Mouse (Mus musculus): Measurements from ENCODE around the gene Rab11fip4. TPM values are rescaled to one million over a fixed set of nuclear protein-coding genes. Genes with fewer than 3 reads are reported as not detected.

Rab11fip4 gene
- polyA plus RNA-seq, 1 experiment from 2014 or later: 7.7 TPM

- Histone ChIP-seq H3K36me3 (peaks cover 17% of the 10 kb centered on the region), H3K4me3 (peak overlapping the region; percentile 84), H3K4me1 (peaks cover 33% of the 10 kb centered on the region), H3K4me2 (peak overlapping the region; percentile 65), H3K9ac (peak overlapping the region; percentile 94), H3K27me3 (no peaks in the 10 kb centered on the region), H3K9me3 (no peaks in the 10 kb centered on the region), H3K27ac (peak overlapping the region; percentile 97)
- WGBS: under 1% methylated on average over 27 of the region's 27 CpGs
- ATAC-seq (ENCODE audit: insufficient number of reproducible peaks, insufficient read depth, low FRiP score, low TSS enrichment, low read depth): peak; percentile 41
Observed at GRCm38 (mm10) chr11:79703885-79704291, 112.9 kb downstream of the Rab11fip4 start.

DNA sequence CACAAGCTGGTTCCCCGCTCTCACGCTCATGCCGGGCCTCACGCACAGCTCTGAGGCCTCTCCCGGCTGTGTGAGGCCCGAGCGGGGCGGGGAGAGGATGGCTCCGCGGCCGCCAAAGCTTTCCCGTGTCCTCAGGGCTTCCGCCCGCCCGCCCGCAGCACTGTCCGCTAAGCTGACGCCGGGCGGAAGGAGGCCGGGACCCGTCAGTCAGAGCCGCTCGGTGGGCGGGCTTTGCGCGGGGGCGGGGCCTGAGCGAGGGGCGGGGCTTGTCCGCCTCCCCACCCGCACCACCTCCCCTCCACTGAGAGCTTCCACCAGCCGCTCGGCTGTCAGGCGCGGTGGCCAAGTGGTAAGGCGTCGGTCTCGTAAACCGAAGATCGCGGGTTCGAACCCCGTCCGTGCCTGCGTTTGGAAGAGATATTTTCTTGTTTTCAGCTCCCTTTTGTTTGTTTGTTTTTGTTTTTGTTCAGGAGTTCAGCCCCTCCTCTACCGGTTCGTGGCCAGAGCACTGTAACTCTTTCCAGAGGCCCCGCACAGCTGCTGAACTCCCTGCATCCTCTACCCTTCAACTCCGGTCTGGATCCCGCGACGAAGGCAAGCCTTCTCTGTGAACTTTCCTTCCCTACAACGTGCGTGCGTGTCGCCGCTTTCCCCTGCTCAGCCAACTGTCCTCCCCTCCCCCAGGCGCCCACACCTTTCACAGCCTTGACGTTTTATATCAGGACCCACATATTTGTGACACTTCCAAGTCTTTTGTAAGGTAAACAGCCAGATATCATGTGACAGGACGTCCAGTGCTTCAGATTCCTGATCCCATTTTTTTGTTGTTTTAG, 113.5 kb downstream of the Rab11fip4 start:
- WGBS: under 1% methylated on average over 56 of the region's 61 CpGs
- Histone ChIP-seq H3K27me3 (peaks cover 6% of the 10 kb centered on the region), H3K9me3 (no peaks in the 10 kb centered on the region), H3K27ac (peak overlapping the region; percentile 97), H3K4me3 (peak overlapping the region; percentile 84), H3K4me2 (peak overlapping the region; percentile 65), H3K9ac (peak overlapping the region; percentile 94), H3K36me3 (peaks cover 17% of the 10 kb centered on the region), H3K4me1 (peaks cover 33% of the 10 kb centered on the region)
- peak; percentile 90 for ATAC-seq (ENCODE audit: insufficient number of reproducible peaks, insufficient read depth, low FRiP score, low TSS enrichment, low read depth)

DNA sequence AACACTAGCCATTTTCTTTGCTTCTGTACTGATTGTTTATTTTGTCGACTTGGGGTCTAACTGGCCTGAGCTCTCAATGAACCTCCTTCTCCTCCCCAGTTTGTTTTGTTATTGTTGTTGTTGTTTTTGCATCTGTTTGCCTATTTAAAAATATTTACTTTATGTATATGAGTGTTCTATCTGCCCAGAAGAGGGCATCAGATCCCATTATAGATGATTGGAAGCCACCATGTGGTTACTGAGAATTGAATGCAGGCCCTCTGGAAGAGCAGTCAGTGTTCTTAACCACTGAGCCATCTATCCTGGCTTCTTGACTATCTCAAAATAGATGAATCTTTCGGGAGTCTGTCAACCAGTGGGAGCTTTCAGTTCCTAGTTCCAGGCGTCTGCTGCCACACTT, 116.1 kb downstream of the Rab11fip4 start:
- H3K4me1 ChIP-seq: peaks cover 41% of the 10 kb centered on the region
- no peak for ATAC-seq (ENCODE audit: insufficient number of reproducible peaks, insufficient read depth, low FRiP score, low TSS enrichment, low read depth)
- H3K36me3 ChIP-seq: no peaks in the 10 kb centered on the region
- H3K4me3 ChIP-seq: no peak overlapping the region
- H3K27me3 ChIP-seq: peaks cover 22% of the 10 kb centered on the region
- 81% methylated on average over 3 of the region's 3 CpGs for WGBS
- no peaks in the 10 kb centered on the region for H3K9me3 ChIP-seq
- no peak overlapping the region for H3K27ac ChIP-seq
- no peak overlapping the region for H3K4me2 ChIP-seq
- no peak overlapping the region for H3K9ac ChIP-seq

GRCm38 (mm10) chr11:79710868-79711765, 120.1 kb downstream of the Rab11fip4 start:
- no peaks in the 10 kb centered on the region for H3K36me3 ChIP-seq
- H3K27me3 ChIP-seq: peaks cover 40% of the 10 kb centered on the region
- H3K4me2 ChIP-seq: peak overlapping the region; percentile 94
- H3K27ac ChIP-seq: peak overlapping the region; percentile 60; the same call in 1 of the 2 replicates
- H3K9ac ChIP-seq: peak overlapping the region; percentile 81
- no peaks in the 10 kb centered on the region for H3K9me3 ChIP-seq
- peaks cover 35% of the 10 kb centered on the region for H3K4me1 ChIP-seq
- peak overlapping the region; percentile 73 for H3K4me3 ChIP-seq
- WGBS: under 1% methylated on average over 105 of the region's 106 CpGs
- ATAC-seq (ENCODE audit: insufficient number of reproducible peaks, insufficient read depth, low FRiP score, low TSS enrichment, low read depth): peak; percentile 67

GRCm38 (mm10) chr11:79711766-79712369, 120.9 kb downstream of the Rab11fip4 start:
- H3K9me3 ChIP-seq: no peaks in the 10 kb centered on the region
- H3K27me3 ChIP-seq: peaks cover 40% of the 10 kb centered on the region
- WGBS: 2% methylated on average over 46 of the region's 46 CpGs
- H3K27ac ChIP-seq: 0 out of 2 replicates have a peak overlapping the region, but pooled peaks have one; percentile 60
- H3K4me2 ChIP-seq: peak overlapping the region; percentile 94
- H3K4me3 ChIP-seq: peak overlapping the region; percentile 73
- no peaks in the 10 kb centered on the region for H3K36me3 ChIP-seq
- peak overlapping the region; percentile 81 for H3K9ac ChIP-seq
- peaks cover 43% of the 10 kb centered on the region for H3K4me1 ChIP-seq
- ATAC-seq (ENCODE audit: insufficient number of reproducible peaks, insufficient read depth, low FRiP score, low TSS enrichment, low read depth): no peak; the same call in 1 of the 2 replicates

GRCm38 (mm10) chr11:79713184-79713583, 122.2 kb downstream of the Rab11fip4 start:
- Histone ChIP-seq H3K4me1 (peaks cover 56% of the 10 kb centered on the region), H3K9ac (no peak overlapping the region), H3K4me2 (peak overlapping the region; percentile 94), H3K9me3 (no peaks in the 10 kb centered on the region), H3K36me3 (no peaks in the 10 kb centered on the region), H3K27me3 (peaks cover 40% of the 10 kb centered on the region), H3K4me3 (peak overlapping the region; percentile 73; the same call in 1 of the 2 replicates), H3K27ac (no peak overlapping the region)
- ATAC-seq (ENCODE audit: insufficient number of reproducible peaks, insufficient read depth, low FRiP score, low TSS enrichment, low read depth): no peak
- WGBS: 59% methylated on average over 6 of the region's 6 CpGs

GRCm38 (mm10) chr11:79713678-79714077, 122.7 kb downstream of the Rab11fip4 start:
- H3K4me1 ChIP-seq: peaks cover 56% of the 10 kb centered on the region
- no peak overlapping the region for H3K9ac ChIP-seq
- no peak for ATAC-seq (ENCODE audit: insufficient number of reproducible peaks, insufficient read depth, low FRiP score, low TSS enrichment, low read depth)
- H3K9me3 ChIP-seq: no peaks in the 10 kb centered on the region
- peak overlapping the region; percentile 94 for H3K4me2 ChIP-seq
- peaks cover 40% of the 10 kb centered on the region for H3K27me3 ChIP-seq
- no peak overlapping the region for H3K27ac ChIP-seq
- 48% methylated on average over 4 of the region's 4 CpGs for WGBS
- H3K36me3 ChIP-seq: no peaks in the 10 kb centered on the region
- H3K4me3 ChIP-seq: no peak overlapping the region

DNA sequence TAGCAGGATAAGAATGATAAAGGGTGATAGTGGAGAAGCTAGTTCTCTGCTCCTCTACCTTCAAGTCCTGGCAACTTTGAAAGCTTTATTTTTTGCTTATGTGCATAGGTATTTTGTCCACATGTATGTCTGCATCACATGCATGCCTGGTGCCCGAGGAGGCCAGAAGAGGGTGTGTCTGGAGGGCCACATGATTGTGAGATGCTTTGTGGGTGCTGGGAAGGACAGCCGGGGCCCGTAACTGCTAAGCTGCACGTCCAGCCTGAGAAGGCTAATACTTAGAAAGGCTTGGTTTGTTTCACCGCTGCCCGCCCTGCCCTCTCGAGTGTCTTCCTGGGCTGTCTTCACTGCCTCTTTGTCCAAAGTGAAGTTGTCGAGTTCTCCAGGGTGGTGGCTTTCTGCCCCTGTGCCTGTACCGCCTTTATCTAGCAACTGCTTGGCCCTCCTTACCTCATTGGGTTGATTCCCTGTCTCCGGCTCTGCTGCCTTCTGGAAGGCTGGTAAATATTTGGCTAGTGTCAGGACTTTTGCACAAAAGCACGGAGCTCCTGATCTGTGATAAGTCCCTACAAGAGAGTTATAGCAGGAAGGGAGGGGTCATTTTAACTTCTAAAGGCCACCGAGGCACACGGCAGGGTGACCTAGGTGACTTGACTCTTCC, 123.2 kb downstream of the Rab11fip4 start:
- Histone ChIP-seq H3K27ac (no peak overlapping the region), H3K4me3 (no peak overlapping the region), H3K4me2 (peak overlapping the region; percentile 31), H3K36me3 (no peaks in the 10 kb centered on the region), H3K9ac (no peak overlapping the region), H3K27me3 (peaks cover 37% of the 10 kb centered on the region), H3K9me3 (no peaks in the 10 kb centered on the region), H3K4me1 (peaks cover 56% of the 10 kb centered on the region)
- ATAC-seq (ENCODE audit: insufficient number of reproducible peaks, insufficient read depth, low FRiP score, low TSS enrichment, low read depth): no peak
- WGBS: 64% methylated on average over 13 of the region's 13 CpGs

DNA sequence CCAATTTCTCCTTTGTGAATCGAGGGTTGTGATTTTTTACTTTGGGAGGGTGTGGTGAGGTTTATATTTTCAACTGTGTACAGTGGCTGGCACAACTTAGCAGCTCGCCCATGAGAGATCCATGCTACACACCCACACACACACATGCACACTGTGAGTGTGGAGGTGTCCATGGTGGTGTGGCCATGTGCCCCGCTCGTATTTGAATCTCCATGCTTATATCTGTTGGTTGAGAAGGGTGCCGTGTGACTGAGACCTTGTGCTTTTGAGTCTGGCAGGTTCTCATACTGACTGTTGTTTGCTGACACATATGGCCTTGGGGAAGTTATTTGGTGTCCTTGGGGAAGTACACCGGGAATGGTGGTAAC, 123.7 kb downstream of the Rab11fip4 start:
- Histone ChIP-seq H3K9ac (no peak overlapping the region), H3K9me3 (no peaks in the 10 kb centered on the region), H3K4me2 (no peak overlapping the region), H3K27ac (no peak overlapping the region), H3K36me3 (no peaks in the 10 kb centered on the region), H3K4me3 (no peak overlapping the region), H3K4me1 (peaks cover 56% of the 10 kb centered on the region), H3K27me3 (peaks cover 32% of the 10 kb centered on the region)
- no peak for ATAC-seq (ENCODE audit: insufficient number of reproducible peaks, insufficient read depth, low FRiP score, low TSS enrichment, low read depth)
- WGBS: 79% methylated on average over 6 of the region's 6 CpGs

DNA sequence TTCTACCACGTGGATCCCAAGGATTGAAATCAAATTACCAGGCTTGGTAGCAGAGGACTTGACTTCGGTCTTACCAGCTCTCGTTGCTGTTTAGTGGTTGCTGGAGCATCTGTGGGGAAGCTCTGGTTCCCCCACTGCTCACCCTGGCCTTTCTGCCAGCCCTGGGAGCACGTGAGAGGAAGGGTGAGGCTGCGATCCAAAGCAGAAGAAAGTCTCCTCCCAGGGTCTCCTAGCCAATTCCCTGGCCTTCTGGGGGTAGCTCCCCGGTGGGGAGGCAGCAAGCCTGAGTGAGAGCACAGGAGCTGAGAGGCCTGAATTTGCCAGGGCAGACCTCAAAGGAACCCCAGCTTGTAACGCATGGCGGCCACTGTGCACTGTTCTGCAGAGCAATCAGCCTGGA, 124.3 kb downstream of the Rab11fip4 start:
- no peak overlapping the region for H3K4me3 ChIP-seq
- no peak for ATAC-seq (ENCODE audit: insufficient number of reproducible peaks, insufficient read depth, low FRiP score, low TSS enrichment, low read depth)
- peaks cover 56% of the 10 kb centered on the region for H3K4me1 ChIP-seq
- 76% methylated on average over 8 of the region's 8 CpGs for WGBS
- H3K36me3 ChIP-seq: no peaks in the 10 kb centered on the region
- no peaks in the 10 kb centered on the region for H3K9me3 ChIP-seq
- H3K9ac ChIP-seq: no peak overlapping the region
- H3K27me3 ChIP-seq: peaks cover 26% of the 10 kb centered on the region
- H3K4me2 ChIP-seq: no peak overlapping the region
- H3K27ac ChIP-seq: no peak overlapping the region
